Mouse (Mus musculus): Measurements from ENCODE around the gene Lrwd1.
"Not testable (repeated sequence)": the region's sequence is repeated elsewhere in the genome, so short reads cannot be mapped to it uniquely, and the experiment has no call there.

The Lrwd1 gene

GRCm38 (mm10) chr5:136147704-136148103 lies 11.8 kb upstream of the Lrwd1 start:
- no peak for DNase-seq (ENCODE audit: low spot score)

GRCm38 (mm10) chr5:136146936-136147335 lies 11.1 kb upstream of the Lrwd1 start:
- DNase-seq (ENCODE audit: low spot score), result no peak

GRCm38 (mm10) chr5:136144606-136145430 lies 8.9 kb upstream of the Lrwd1 start:
- DNase-seq (ENCODE audit: low spot score), result no peak

- DNase-seq (ENCODE audit: low spot score), result peak; percentile 14
Observed at GRCm38 (mm10) chr5:136143161-136143755, 7.4 kb upstream of the Lrwd1 start.

GRCm38 (mm10) chr5:136142746-136143145 lies 6.9 kb upstream of the Lrwd1 start:
- DNase-seq (ENCODE audit: low spot score), result no peak

- no peak for DNase-seq (ENCODE audit: low spot score)
Observed at GRCm38 (mm10) chr5:136140057-136140482, 4.2 kb upstream of the Lrwd1 start.

- DNase-seq (ENCODE audit: low spot score), result no peak
Observed at GRCm38 (mm10) chr5:136139393-136139792, 3.5 kb upstream of the Lrwd1 start.

- DNase-seq (ENCODE audit: low spot score), result peak; percentile 85
Observed at GRCm38 (mm10) chr5:136137658-136138274, 1.9 kb upstream of the Lrwd1 start.

GRCm38 (mm10) chr5:136136292-136136990 lies 567 bp upstream of the Lrwd1 start:
- DNase-seq (ENCODE audit: low spot score), result peak; percentile 26

- DNase-seq (ENCODE audit: low spot score), result no peak
Observed at GRCm38 (mm10) chr5:136122165-136122564, 13.7 kb downstream of the Lrwd1 start.

GRCm38 (mm10) chr5:136116784-136117112 lies 19.1 kb downstream of the Lrwd1 start:
- no peak for DNase-seq (ENCODE audit: low spot score)

GRCm38 (mm10) chr5:136115891-136116783 lies 19.7 kb downstream of the Lrwd1 start, which contains the start of gene Polr2j:
TSS of gene Polr2j (plus strand) at chr5:136116631.
- DNase-seq (ENCODE audit: low spot score), result peak; percentile 99

- not testable (repeated sequence) for DNase-seq (ENCODE audit: low spot score)
Observed at GRCm38 (mm10) chr5:136113546-136113945, 22.3 kb downstream of the Lrwd1 start.

GRCm38 (mm10) chr5:136109042-136109441 lies 26.8 kb downstream of the Lrwd1 start:
- no peak for DNase-seq (ENCODE audit: low spot score)

GRCm38 (mm10) chr5:136108486-136108885 lies 27.4 kb downstream of the Lrwd1 start:
- no peak for DNase-seq (ENCODE audit: low spot score)

GRCm38 (mm10) chr5:136104511-136104910 lies 31.4 kb downstream of the Lrwd1 start:
- peak; percentile 66 for DNase-seq (ENCODE audit: low spot score)

- peak; percentile 91 for DNase-seq (ENCODE audit: low spot score)
Observed at GRCm38 (mm10) chr5:136102099-136102820, 33.6 kb downstream of the Lrwd1 start.

GRCm38 (mm10) chr5:136098536-136098935 lies 37.3 kb downstream of the Lrwd1 start:
- no peak for DNase-seq (ENCODE audit: low spot score)

GRCm38 (mm10) chr5:136095089-136095488 lies 40.8 kb downstream of the Lrwd1 start:
- no peak for DNase-seq (ENCODE audit: low spot score)

GRCm38 (mm10) chr5:136094249-136095010 lies 41.4 kb downstream of the Lrwd1 start:
- no peak for DNase-seq (ENCODE audit: low spot score)

All from retina, embryonic 14.5 days (tissue).